In the genomic region with DNA sequence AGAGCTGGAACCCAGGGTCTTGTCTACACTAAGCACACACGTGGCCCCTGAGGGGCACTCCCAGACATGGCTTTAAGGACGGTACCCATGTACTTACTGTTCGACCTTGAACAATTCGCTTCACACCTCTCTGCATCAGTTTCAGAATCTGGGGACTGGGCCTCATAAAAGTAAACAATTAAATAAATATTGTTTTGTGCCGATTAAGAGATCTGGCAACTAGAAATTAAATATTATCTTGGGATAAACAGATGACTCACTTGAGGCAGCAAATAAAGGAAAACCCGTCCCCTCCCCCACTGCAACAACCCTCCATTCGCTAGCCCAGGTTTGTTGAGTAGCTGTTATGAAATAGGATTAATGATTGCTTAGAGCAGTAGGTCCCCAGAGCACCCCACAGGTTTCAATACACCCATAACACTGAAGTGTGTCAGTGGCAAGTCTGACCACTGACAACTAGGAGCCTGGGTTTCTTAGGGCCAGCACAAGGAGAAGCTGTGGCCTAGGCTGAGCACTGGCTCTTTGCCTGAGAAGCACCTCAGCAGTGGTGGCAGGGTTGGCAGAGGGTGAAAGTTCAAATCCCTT, we compare ENCODE assay signal across 26 mouse cellular contexts.
DNase-seq lines count a peak whose midpoint lies in the region; ATAC-seq and TF ChIP-seq lines count a peak whose summit lies in the region.
"Had no signal": no experiment of that assay in that cellular context is flagged by ENCODE, and none has a peak within 500 bp of the region (broad histone marks: within the 10 kb centered on the region; RNA-seq: fewer than 3 reads in every experiment).

No protein-coding gene starts in this region.

- no peaks in the 10 kb centered on the region for H3K9me3 ChIP-seq in kidney, embryonic 14.5 days (ENCODE audit: control insufficient read depth, low read length)
- no peaks in the 10 kb centered on the region for H3K9me3 ChIP-seq in lung, embryonic 16.5 days (ENCODE audit: control insufficient read depth, low read length)
- no peaks in the 10 kb centered on the region for H3K9me3 ChIP-seq in lung, postnatal 0 days (ENCODE audit: low read length)
- H3K9me3 ChIP-seq: embryonic facial prominence, embryonic 12.5 days; forebrain, embryonic 12.5 days; heart, embryonic 12.5 days; hindbrain, embryonic 10.5 days; limb, embryonic 12.5 days; midbrain, embryonic 12.5 days; neural tube, embryonic 12.5 days had no signal

- H3K4me1 ChIP-seq in kidney, embryonic 14.5 days (ENCODE audit: control insufficient read depth, insufficient read depth, low read length), result no peaks in the 10 kb centered on the region
- H3K4me1 ChIP-seq in lung, embryonic 16.5 days (replicated peaks; ENCODE audit: control insufficient read depth, insufficient read depth, low read length), result 0 out of 2 replicates have a peak, but pooled peaks cover 3% of the 10 kb centered on the region
- no peaks in the 10 kb centered on the region for H3K4me1 ChIP-seq in lung, postnatal 0 days (ENCODE audit: insufficient read depth, low read depth, low read length)
- H3K4me1 ChIP-seq: embryonic facial prominence, embryonic 12.5 days; forebrain, embryonic 12.5 days; hindbrain, embryonic 10.5 days; limb, embryonic 12.5 days; midbrain, embryonic 12.5 days; neural tube, embryonic 12.5 days had no signal

- peak; percentile 41 for DNase-seq in kidney, adult 18-20 months
- no peak for DNase-seq in lung, postnatal 0 days (ENCODE audit: low spot score)
- DNase-seq in kidney, adult 9 months, result peak; percentile 89
- peak; percentile 58 to 74 for DNase-seq in kidney, postnatal 36 days
- no peak for DNase-seq in cerebellum, postnatal 10 days
- DNase-seq: cerebellum, adult 11 months; cerebellum, postnatal 14 days; gastrocnemius, postnatal 25 days; heart, adult 18-20 months; heart, postnatal 10 days; layer of hippocampus, postnatal 36 days; lung, adult 2 months; retina, postnatal 1 day; right cerebral cortex, postnatal 25 days; spleen, adult 18-20 months had no signal

- no peak overlapping the region for H3K9ac ChIP-seq in kidney, embryonic 14.5 days (ENCODE audit: low read depth, low read length)
- no peak overlapping the region for H3K9ac ChIP-seq in lung, embryonic 16.5 days (ENCODE audit: low read length)
- no peak overlapping the region for H3K9ac ChIP-seq in lung, postnatal 0 days (replicated peaks; ENCODE audit: low read depth)
- H3K9ac ChIP-seq: embryonic facial prominence, embryonic 12.5 days; forebrain, embryonic 12.5 days; heart, embryonic 12.5 days; limb, embryonic 12.5 days; midbrain, embryonic 12.5 days; neural tube, embryonic 12.5 days had no signal

- H3K4me2 ChIP-seq in kidney, embryonic 14.5 days (replicated peaks; ENCODE audit: low read depth, low read length), result no peak overlapping the region
- H3K4me2 ChIP-seq in lung, embryonic 16.5 days (ENCODE audit: low read depth, low read length), result no peak overlapping the region
- no peak overlapping the region for H3K4me2 ChIP-seq in lung, postnatal 0 days (replicated peaks; ENCODE audit: low read depth, low read length)
- H3K4me2 ChIP-seq: embryonic facial prominence, embryonic 12.5 days; forebrain, embryonic 12.5 days; heart, embryonic 12.5 days; limb, embryonic 12.5 days; midbrain, embryonic 12.5 days; neural tube, embryonic 12.5 days had no signal

- H3K4me3 ChIP-seq in kidney, embryonic 14.5 days (ENCODE audit: low read length), result no peak overlapping the region
- H3K4me3 ChIP-seq in lung, embryonic 16.5 days (ENCODE audit: low read length), result no peak overlapping the region
- no peak overlapping the region for H3K4me3 ChIP-seq in lung, postnatal 0 days (ENCODE audit: low read depth, low read length)
- H3K4me3 ChIP-seq: embryonic facial prominence, embryonic 12.5 days; forebrain, embryonic 12.5 days; heart, embryonic 12.5 days; hindbrain, embryonic 10.5 days; limb, embryonic 12.5 days; midbrain, embryonic 12.5 days; neural tube, embryonic 12.5 days had no signal

- TF ChIP-seq EP300 in lung, postnatal 0 days (IDR thresholded peaks at IDR 0.05), result no peak

- H3K27me3 ChIP-seq in kidney, embryonic 14.5 days (ENCODE audit: control insufficient read depth, insufficient read depth, low read length), result no peaks in the 10 kb centered on the region
- H3K27me3 ChIP-seq in lung, embryonic 16.5 days (ENCODE audit: control insufficient read depth, insufficient read depth, low read depth, low read length), result peaks cover 25% of the 10 kb centered on the region
- peaks cover 4% of the 10 kb centered on the region; the same call in 1 of the 2 replicates for H3K27me3 ChIP-seq in lung, postnatal 0 days (replicated peaks; ENCODE audit: insufficient read depth, low read length)

- H3K27ac ChIP-seq in kidney, embryonic 14.5 days (ENCODE audit: low read depth, low read length), result no peak overlapping the region
- H3K27ac ChIP-seq in lung, embryonic 16.5 days (ENCODE audit: low read length), result no peak overlapping the region
- H3K27ac ChIP-seq in lung, postnatal 0 days (ENCODE audit: low read length), result no peak overlapping the region
- H3K27ac ChIP-seq: embryonic facial prominence, embryonic 12.5 days; forebrain, embryonic 12.5 days; hindbrain, embryonic 10.5 days; limb, embryonic 12.5 days; midbrain, embryonic 12.5 days; neural tube, embryonic 12.5 days had no signal

- no peak for TF ChIP-seq CTCF in lung, postnatal 0 days (IDR thresholded peaks at IDR 0.05)

- WGBS in kidney, embryonic 14.5 days, result 83% methylated on average over 7 of the region's 7 CpGs
- WGBS in lung, embryonic 16.5 days, result 54% methylated on average over 7 of the region's 7 CpGs
- WGBS in lung, postnatal 0 days, result 47% methylated on average over 7 of the region's 7 CpGs

- H3K36me3 ChIP-seq in kidney, embryonic 14.5 days (ENCODE audit: control insufficient read depth, insufficient read depth, low read length), result no peaks in the 10 kb centered on the region
- H3K36me3 ChIP-seq in lung, embryonic 16.5 days (ENCODE audit: control insufficient read depth, insufficient read depth, low read length), result no peaks in the 10 kb centered on the region
- no peaks in the 10 kb centered on the region for H3K36me3 ChIP-seq in lung, postnatal 0 days (ENCODE audit: insufficient read depth, low read length)
- H3K36me3 ChIP-seq: embryonic facial prominence, embryonic 12.5 days; forebrain, embryonic 12.5 days; heart, embryonic 12.5 days; hindbrain, embryonic 10.5 days; limb, embryonic 12.5 days; midbrain, embryonic 12.5 days; neural tube, embryonic 12.5 days had no signal

- no peak for ATAC-seq in kidney, embryonic 14.5 days (ENCODE audit: low FRiP score, low TSS enrichment)
- ATAC-seq in lung, embryonic 16.5 days (ENCODE audit: low read depth), result peak; percentile 31; the same call in 1 of the 2 replicates
- no peak for ATAC-seq in lung, postnatal 0 days
- ATAC-seq: CD4-positive, CD25-positive, alpha-beta regulatory T cell, adult 4 months; intestine, postnatal 0 days had no signal

Comparison
In these comparisons a context has a peak if more than half of its experiments do, and no peak if none do; other contexts are left out.
1. DNase-seq: peak in kidney, adult 18-20 months (single experiment), kidney, adult 9 months (single experiment) and kidney, postnatal 36 days (2 of 2); none in lung, postnatal 0 days (single experiment) and cerebellum, postnatal 10 days (0 of 2).